Mouse (Mus musculus): ENCODE measurements at regions not wholly inside any gene's neighbourhood (a gene's known extent, or its start where the extent isn't known, plus 50 kb on each side); places are given as distances from the start of the nearest gene placed in this dataset.
"Not testable (repeated sequence)": the region's sequence is repeated elsewhere in the genome, so short reads cannot be mapped to it uniquely, and the experiment has no call there.

DNA sequence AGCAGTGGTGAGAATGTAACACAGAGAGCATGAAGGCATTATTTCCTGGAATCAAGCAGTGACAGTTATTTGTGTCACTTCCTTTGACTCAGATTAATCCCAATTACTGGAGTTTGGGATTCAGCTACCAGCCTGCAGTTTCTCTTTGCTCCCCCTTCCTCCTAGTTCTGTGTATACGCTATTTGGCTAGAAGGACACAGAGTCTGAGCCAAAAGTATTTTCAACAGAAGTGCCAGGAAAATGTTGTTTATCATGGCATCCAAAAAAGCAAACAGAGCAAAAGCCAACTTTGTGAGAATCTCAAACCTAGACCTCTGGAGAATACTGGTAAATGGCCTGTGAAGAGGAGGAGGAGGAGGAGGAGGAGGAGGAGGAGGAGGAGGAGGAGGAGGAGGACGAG lies 600.4 kb downstream of the Crisp4 start:
- no peaks in the 10 kb centered on the region for H3K4me1 ChIP-seq (ENCODE audit: control insufficient read depth, insufficient read depth, low read length)
- H3K4me3 ChIP-seq (replicated peaks; ENCODE audit: low read depth, low read length): no peak overlapping the region
- DNase-seq (no peak), ATAC-seq (ENCODE audit: low FRiP score, low TSS enrichment) (no peak)
- WGBS: 88% methylated on average over 1 of the region's 2 CpGs
- H3K27me3 ChIP-seq (ENCODE audit: control insufficient read depth, insufficient read depth, low read length): no peaks in the 10 kb centered on the region
- H3K9ac ChIP-seq (replicated peaks; ENCODE audit: low read length): no peak overlapping the region
- no peaks in the 10 kb centered on the region for H3K9me3 ChIP-seq (ENCODE audit: control insufficient read depth, low read length)
- H3K36me3 ChIP-seq (ENCODE audit: control insufficient read depth, insufficient read depth, low read length): no peaks in the 10 kb centered on the region
- H3K4me2 ChIP-seq (ENCODE audit: low read length): no peak overlapping the region
- no peak overlapping the region for H3K27ac ChIP-seq (replicated peaks; ENCODE audit: low read depth, low read length)

DNA sequence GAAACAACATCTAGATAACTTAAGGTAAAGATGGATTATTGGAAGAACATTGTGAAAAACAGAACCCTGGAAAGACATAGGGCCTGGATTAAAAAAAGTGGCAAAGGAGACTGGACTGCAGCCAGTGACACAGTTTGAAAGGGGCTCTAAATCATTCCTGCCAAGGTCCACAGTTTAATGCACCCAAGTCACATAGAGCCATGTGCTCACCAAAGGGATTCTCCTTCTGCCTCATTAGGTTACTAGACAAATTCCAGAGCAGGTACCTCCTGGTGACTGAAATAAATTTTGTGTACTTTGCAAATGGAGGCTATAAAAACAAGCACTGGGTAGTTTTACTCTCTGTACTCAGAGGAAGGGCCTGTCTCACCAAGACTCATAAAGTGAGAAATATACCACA lies 607.5 kb downstream of the Crisp4 start:
- H3K4me2 ChIP-seq (ENCODE audit: low read length): no peak overlapping the region
- no peak overlapping the region for H3K9ac ChIP-seq (replicated peaks; ENCODE audit: low read length)
- no peak for ATAC-seq (ENCODE audit: low FRiP score, low TSS enrichment)
- no peaks in the 10 kb centered on the region for H3K36me3 ChIP-seq (ENCODE audit: control insufficient read depth, insufficient read depth, low read length)
- no peak overlapping the region for H3K27ac ChIP-seq (replicated peaks; ENCODE audit: low read depth, low read length)
- H3K27me3 ChIP-seq (ENCODE audit: control insufficient read depth, insufficient read depth, low read length): no peaks in the 10 kb centered on the region
- H3K9me3 ChIP-seq (ENCODE audit: control insufficient read depth, low read length): no peaks in the 10 kb centered on the region
- no peak overlapping the region for H3K4me3 ChIP-seq (replicated peaks; ENCODE audit: low read depth, low read length)
- no peaks in the 10 kb centered on the region for H3K4me1 ChIP-seq (ENCODE audit: control insufficient read depth, insufficient read depth, low read length)
- no peak for DNase-seq

DNA sequence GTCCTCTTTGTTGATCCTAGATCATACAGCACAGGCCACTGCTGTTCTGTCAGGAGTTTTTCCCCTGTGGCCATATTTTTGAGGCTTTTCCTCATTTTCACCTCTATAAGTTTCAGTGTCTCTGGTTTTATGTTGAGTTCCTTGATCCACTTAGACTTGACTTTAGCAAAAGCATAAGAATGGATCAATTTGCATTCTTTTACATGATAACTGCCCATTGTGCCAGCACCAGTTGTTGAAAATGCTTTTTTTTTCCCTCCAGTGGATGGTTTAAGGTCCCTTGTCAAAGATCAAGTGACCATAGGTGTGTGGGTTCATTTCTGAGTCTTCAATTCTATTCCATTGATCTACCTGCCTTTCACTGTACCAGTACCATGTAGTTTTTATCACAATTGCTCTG lies 614.4 kb downstream of the Crisp4 start:
- H3K27me3 ChIP-seq (ENCODE audit: control insufficient read depth, insufficient read depth, low read length); H3K9ac ChIP-seq (replicated peaks; ENCODE audit: low read length); DNase-seq; H3K4me2 ChIP-seq (ENCODE audit: low read length); H3K9me3 ChIP-seq (ENCODE audit: control insufficient read depth, low read length); H3K27ac ChIP-seq (replicated peaks; ENCODE audit: low read depth, low read length); H3K36me3 ChIP-seq (ENCODE audit: control insufficient read depth, insufficient read depth, low read length); H3K4me1 ChIP-seq (ENCODE audit: control insufficient read depth, insufficient read depth, low read length); ATAC-seq (ENCODE audit: low FRiP score, low TSS enrichment); H3K4me3 ChIP-seq (replicated peaks; ENCODE audit: low read depth, low read length): not testable (repeated sequence)

DNA sequence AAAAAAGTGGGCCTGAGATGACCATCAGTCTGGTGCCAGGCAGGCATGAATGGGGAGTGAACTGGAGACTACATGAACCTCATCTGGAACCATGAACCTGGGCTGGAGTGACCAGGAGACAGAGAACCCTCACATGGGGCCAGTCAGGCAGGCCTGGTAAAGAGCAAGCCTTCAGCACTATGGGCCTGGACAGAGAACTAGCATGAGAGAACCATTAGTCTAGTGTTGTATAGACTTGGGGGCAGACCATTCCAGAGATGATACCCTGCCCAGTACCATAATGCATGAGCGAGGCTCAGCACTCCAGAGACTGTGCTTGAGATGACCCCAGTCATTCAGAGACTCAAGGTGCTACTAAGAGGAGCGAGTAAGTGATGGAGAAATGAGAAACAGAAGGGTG lies 625.6 kb downstream of the Crisp4 start:
- ATAC-seq (ENCODE audit: low FRiP score, low TSS enrichment): no peak
- no peaks in the 10 kb centered on the region for H3K9me3 ChIP-seq (ENCODE audit: control insufficient read depth, low read length)
- DNase-seq: no peak
- H3K9ac ChIP-seq (replicated peaks; ENCODE audit: low read length): no peak overlapping the region
- no peaks in the 10 kb centered on the region for H3K4me1 ChIP-seq (ENCODE audit: control insufficient read depth, insufficient read depth, low read length)
- no peak overlapping the region for H3K4me2 ChIP-seq (ENCODE audit: low read length)
- no peak overlapping the region for H3K27ac ChIP-seq (replicated peaks; ENCODE audit: low read depth, low read length)
- WGBS: 80% methylated on average over 2 of the region's 2 CpGs
- no peak overlapping the region for H3K4me3 ChIP-seq (replicated peaks; ENCODE audit: low read depth, low read length)
- no peaks in the 10 kb centered on the region for H3K36me3 ChIP-seq (ENCODE audit: control insufficient read depth, insufficient read depth, low read length)
- H3K27me3 ChIP-seq (ENCODE audit: control insufficient read depth, insufficient read depth, low read length): no peaks in the 10 kb centered on the region

- no peak overlapping the region for H3K9ac ChIP-seq (replicated peaks; ENCODE audit: low read length)
- no peaks in the 10 kb centered on the region for H3K9me3 ChIP-seq (ENCODE audit: control insufficient read depth, low read length)
- H3K4me1 ChIP-seq (ENCODE audit: control insufficient read depth, insufficient read depth, low read length): no peaks in the 10 kb centered on the region
- DNase-seq: no peak
- WGBS: 90% methylated on average over 6 of the region's 6 CpGs
- no peak overlapping the region for H3K27ac ChIP-seq (replicated peaks; ENCODE audit: low read depth, low read length)
- H3K4me2 ChIP-seq (ENCODE audit: low read length): no peak overlapping the region
- H3K27me3 ChIP-seq (ENCODE audit: control insufficient read depth, insufficient read depth, low read length): no peaks in the 10 kb centered on the region
- H3K4me3 ChIP-seq (replicated peaks; ENCODE audit: low read depth, low read length): no peak overlapping the region
- no peak for ATAC-seq (ENCODE audit: low FRiP score, low TSS enrichment)
- H3K36me3 ChIP-seq (ENCODE audit: control insufficient read depth, insufficient read depth, low read length): no peaks in the 10 kb centered on the region
Measured at GRCm38 (mm10) chr1:17506125-17507112, 639.3 kb downstream of the Crisp4 start.

DNA sequence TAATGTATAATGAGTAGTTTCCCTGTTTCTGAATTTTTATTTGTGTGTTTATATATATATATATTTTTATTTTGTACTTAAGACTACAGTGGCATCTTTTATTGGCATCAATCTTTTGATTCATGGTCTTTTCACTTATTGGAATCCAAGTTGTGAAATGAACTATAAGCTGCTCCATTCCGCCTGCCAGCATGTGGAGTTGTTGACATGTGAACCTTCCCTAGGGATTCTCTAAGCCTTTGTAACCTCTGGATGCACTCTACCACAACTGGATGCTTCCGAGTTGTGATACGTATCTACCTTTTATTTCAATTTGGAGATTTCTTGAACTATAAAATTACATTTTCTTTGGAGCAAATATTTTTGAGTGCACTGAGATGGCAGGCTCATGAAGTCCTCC lies 652.1 kb downstream of the Crisp4 start:
- 85% methylated on average over 3 of the region's 3 CpGs for WGBS
- Histone ChIP-seq H3K9me3 (ENCODE audit: control insufficient read depth, low read length) (no peaks in the 10 kb centered on the region), H3K4me3 (replicated peaks; ENCODE audit: low read depth, low read length) (no peak overlapping the region), H3K27me3 (ENCODE audit: control insufficient read depth, insufficient read depth, low read length) (no peaks in the 10 kb centered on the region), H3K9ac (replicated peaks; ENCODE audit: low read length) (no peak overlapping the region), H3K27ac (replicated peaks; ENCODE audit: low read depth, low read length) (no peak overlapping the region), H3K4me1 (ENCODE audit: control insufficient read depth, insufficient read depth, low read length) (no peaks in the 10 kb centered on the region), H3K4me2 (ENCODE audit: low read length) (no peak overlapping the region), H3K36me3 (ENCODE audit: control insufficient read depth, insufficient read depth, low read length) (no peaks in the 10 kb centered on the region)
- DNase-seq (no peak), ATAC-seq (ENCODE audit: low FRiP score, low TSS enrichment) (no peak)

- not testable (repeated sequence) for H3K9me3 ChIP-seq (ENCODE audit: control insufficient read depth, low read length); H3K27me3 ChIP-seq (ENCODE audit: control insufficient read depth, insufficient read depth, low read length); H3K4me1 ChIP-seq (ENCODE audit: control insufficient read depth, insufficient read depth, low read length); H3K27ac ChIP-seq (replicated peaks; ENCODE audit: low read depth, low read length); H3K36me3 ChIP-seq (ENCODE audit: control insufficient read depth, insufficient read depth, low read length); H3K9ac ChIP-seq (replicated peaks; ENCODE audit: low read length); H3K4me2 ChIP-seq (ENCODE audit: low read length); DNase-seq; ATAC-seq (ENCODE audit: low FRiP score, low TSS enrichment); H3K4me3 ChIP-seq (replicated peaks; ENCODE audit: low read depth, low read length)
Measured at GRCm38 (mm10) chr1:17489854-17490202, 655.9 kb downstream of the Crisp4 start.

DNA sequence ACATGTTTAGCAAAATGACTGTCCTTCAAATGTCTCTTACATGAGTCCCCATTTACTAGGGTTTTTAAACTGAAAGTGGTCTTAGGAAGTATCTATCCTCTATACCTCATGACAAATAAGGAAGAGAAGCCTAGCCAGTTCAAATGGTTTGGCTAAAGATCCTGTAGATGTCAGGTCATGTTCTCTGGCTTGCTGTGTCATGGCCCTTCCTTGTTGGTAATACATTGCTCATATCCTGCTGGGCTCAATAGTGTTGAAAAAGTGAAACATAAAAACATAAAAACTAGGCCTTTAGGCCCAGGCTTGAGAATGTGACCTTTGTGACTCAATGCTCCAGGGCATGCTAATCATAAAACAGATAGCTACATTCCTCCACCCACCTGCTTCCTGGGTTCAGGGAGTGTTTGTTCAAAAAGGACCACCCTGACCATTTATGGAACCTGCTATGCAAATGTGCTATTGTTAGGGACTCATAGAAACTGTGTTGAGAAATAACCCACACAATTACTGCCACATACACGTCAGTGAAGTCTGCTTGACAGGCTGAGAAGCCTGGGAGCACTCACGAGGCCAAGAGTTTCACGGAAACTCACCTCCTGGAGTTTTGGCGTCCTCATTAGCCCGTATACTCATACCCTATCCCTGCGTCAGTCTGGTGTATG lies 656.4 kb downstream of the Crisp4 start:
- not testable (repeated sequence) for H3K4me3 ChIP-seq (replicated peaks; ENCODE audit: low read depth, low read length); ATAC-seq (ENCODE audit: low FRiP score, low TSS enrichment); H3K27me3 ChIP-seq (ENCODE audit: control insufficient read depth, insufficient read depth, low read length); H3K9ac ChIP-seq (replicated peaks; ENCODE audit: low read length); H3K9me3 ChIP-seq (ENCODE audit: control insufficient read depth, low read length); DNase-seq; H3K27ac ChIP-seq (replicated peaks; ENCODE audit: low read depth, low read length); H3K36me3 ChIP-seq (ENCODE audit: control insufficient read depth, insufficient read depth, low read length); H3K4me2 ChIP-seq (ENCODE audit: low read length); H3K4me1 ChIP-seq (ENCODE audit: control insufficient read depth, insufficient read depth, low read length)
- 75% methylated on average over 6 of the region's 6 CpGs for WGBS

Measured in midbrain, embryonic 14.5 days (tissue).